Mouse (Mus musculus) MEL (cell line): Measurements from ENCODE around the gene Oard1. TPM values are rescaled to one million over a fixed set of nuclear protein-coding genes. Genes with fewer than 3 reads are reported as not detected.

Source experiments
- DNase-seq: peaks from one replicate; pipeline ENCODE4 v3.0.0; 2011; ENCODE audit warnings: low read depth, low spot score
- H3K27ac ChIP-seq: 2 replicates; pipeline ENCODE4 v1.5.1; 2012; ENCODE audit warnings: low read depth, mild to moderate bottlenecking, control low read depth, low read length, moderate library complexity; ENCODE audit not compliant: control insufficient read depth
- H3K27me3 ChIP-seq, 2 experiments: fragments of 150-350 bp in 1 of 2; sonication (generic) in 1 of 2; 2 replicates each; pipeline ENCODE4 v1.6.1; 2012; ENCODE audit warnings: low read length in 2 of 2, mild to moderate bottlenecking in 2 of 2, improper control_type of control experiment in 1 of 2, moderate library complexity in 1 of 2; ENCODE audit not compliant: insufficient read depth in 2 of 2, control insufficient read depth in 1 of 2
- H3K36me3 ChIP-seq, 2 experiments: 2 replicates each; pipeline ENCODE4 v1.6.1; 2012 to 2014; ENCODE audit warnings: low read length in 2 of 2, improper control_type of control experiment in 1 of 2, inconsistent platforms in 1 of 2, mild to moderate bottlenecking in 1 of 2; ENCODE audit not compliant: insufficient read depth in 2 of 2, control insufficient read depth in 1 of 2
- H3K4me1 ChIP-seq, 2 experiments: fragments of 150-350 bp in 1 of 2; sonication (generic) in 1 of 2; 2 replicates each; pipeline ENCODE4 v1.6.1; 2012; ENCODE audit warnings: low read length in 2 of 2, improper control_type of control experiment in 1 of 2, mild to moderate bottlenecking in 1 of 2; ENCODE audit not compliant: insufficient read depth in 2 of 2, control insufficient read depth in 1 of 2
- H3K4me3 ChIP-seq, 2 experiments: fragments of 150-350 bp in 1 of 2; sonication (generic) in 1 of 2; 2 replicates each; pipeline ENCODE4 v1.5.1; 2012; ENCODE audit warnings: low read depth in 2 of 2, low read length in 2 of 2, mild to moderate bottlenecking in 2 of 2, moderate library complexity in 2 of 2, control low read depth in 1 of 2, improper control_type of control experiment in 1 of 2; ENCODE audit not compliant: control insufficient read depth in 1 of 2, insufficient read depth in 1 of 2
- H3K79me2 ChIP-seq: 2 replicates; pipeline ENCODE4 v1.6.1; 2012; ENCODE audit warnings: mild to moderate bottlenecking, low read length, moderate library complexity; ENCODE audit not compliant: control insufficient read depth, poor library complexity, insufficient read depth
- H3K9ac ChIP-seq: 2 replicates; pipeline ENCODE4 v1.6.1; 2012; ENCODE audit warnings: low read depth, mild to moderate bottlenecking, control low read depth, low read length, moderate library complexity; ENCODE audit not compliant: control insufficient read depth, poor library complexity, severe bottlenecking
- H3K9me3 ChIP-seq: fragments of 150-350 bp; sonication (generic); replicated peaks from 2 replicates; pipeline ENCODE4 v1.6.1; 2012; ENCODE audit warnings: mild to moderate bottlenecking, low read length, improper control_type of control experiment, moderate library complexity; ENCODE audit not compliant: insufficient read depth
- BHLHE40 ChIP-seq: IDR thresholded peaks from 2 replicates; pipeline ENCODE4 v1.6.1; 2012; ENCODE audit warnings: low read depth, mild to moderate bottlenecking, inconsistent platforms, low read length, improper control_type of control experiment, borderline replicate concordance
- CHD2 ChIP-seq: IDR thresholded peaks from 2 replicates; pipeline ENCODE4 v1.6.1; 2011; ENCODE audit warnings: low read length, improper control_type of control experiment
- CTCF ChIP-seq, 3 experiments: IDR thresholded peaks in 2 of 3; conservative IDR thresholded peaks in 1 of 3; 2 replicates each; pipeline ENCODE4 v1.5.1; 2011 to 2012; ENCODE audit warnings: low read length in 3 of 3, low read depth in 2 of 3, mild to moderate bottlenecking in 2 of 3, improper control_type of control experiment in 1 of 3, inconsistent platforms in 1 of 3, mixed read lengths in 1 of 3, moderate library complexity in 1 of 3; ENCODE audit not compliant: control insufficient read depth in 1 of 3, insufficient read depth in 1 of 3, poor library complexity in 1 of 3, severe bottlenecking in 1 of 3
- E2F4 ChIP-seq: IDR thresholded peaks from 2 replicates; pipeline ENCODE4 v1.6.1; 2011; ENCODE audit warnings: low read depth, low read length, improper control_type of control experiment, borderline replicate concordance
- EP300 ChIP-seq, 2 experiments: IDR thresholded peaks; 2 replicates each; pipeline ENCODE4 v1.6.1; 2011; ENCODE audit warnings: improper control_type of control experiment in 2 of 2, low read length in 2 of 2, low read depth in 1 of 2, mild to moderate bottlenecking in 1 of 2
- ETS1 ChIP-seq: IDR thresholded peaks from 2 replicates; pipeline ENCODE4 v1.6.1; 2012; ENCODE audit warnings: low read depth, mild to moderate bottlenecking, inconsistent platforms, low read length, improper control_type of control experiment, moderate library complexity
- GATA1 ChIP-seq: IDR thresholded peaks from 2 replicates; pipeline ENCODE4 v1.6.1; 2011; ENCODE audit warnings: low read depth, low read length, improper control_type of control experiment
- JUND ChIP-seq: IDR thresholded peaks from 2 replicates; pipeline ENCODE4 v1.6.1; 2011; ENCODE audit warnings: low read depth, mild to moderate bottlenecking, improper control_type of control experiment, low read length
- KAT2A ChIP-seq: conservative IDR thresholded peaks from 2 replicates; pipeline ENCODE4 v1.6.1; 2012; ENCODE audit warnings: low read depth, low read length, improper control_type of control experiment, inconsistent platforms
- MAX ChIP-seq: IDR thresholded peaks from 2 replicates; pipeline ENCODE4 v1.6.1; 2011; ENCODE audit warnings: low read length, improper control_type of control experiment
- MAZ ChIP-seq: IDR thresholded peaks from 2 replicates; pipeline ENCODE4 v1.6.1; 2012; ENCODE audit warnings: low read depth, mild to moderate bottlenecking, inconsistent platforms, low read length, improper control_type of control experiment
- MEF2A ChIP-seq: IDR thresholded peaks from 2 replicates; pipeline ENCODE4 v1.6.1; 2014; ENCODE audit warnings: low read depth, mild to moderate bottlenecking, inconsistent platforms, low read length, improper control_type of control experiment; ENCODE audit not compliant: poor library complexity, insufficient replicate concordance, severe bottlenecking; ENCODE audit errors: extremely low read depth
- MYB ChIP-seq: IDR thresholded peaks from 2 replicates; pipeline ENCODE4 v1.6.1; 2011; ENCODE audit warnings: mild to moderate bottlenecking, low read depth, low read length, improper control_type of control experiment
- NELFE ChIP-seq: IDR thresholded peaks from 2 replicates; pipeline ENCODE4 v1.6.1; 2011; ENCODE audit warnings: low read depth, low read length, improper control_type of control experiment
- NRF1 ChIP-seq: IDR thresholded peaks from 2 replicates; pipeline ENCODE4 v1.6.1; 2014; ENCODE audit warnings: low read depth, mild to moderate bottlenecking, inconsistent platforms, low read length, improper control_type of control experiment, moderate library complexity; ENCODE audit not compliant: poor library complexity, insufficient read depth, severe bottlenecking
- POLR2A ChIP-seq, 2 experiments: IDR thresholded peaks; 2 replicates each; pipeline ENCODE4 v1.6.1; 2011 to 2012; ENCODE audit warnings: low read length in 2 of 2, mild to moderate bottlenecking in 2 of 2, control low read depth in 1 of 2, improper control_type of control experiment in 1 of 2, low read depth in 1 of 2, moderate library complexity in 1 of 2; ENCODE audit not compliant: control insufficient read depth in 1 of 2, insufficient read depth in 1 of 2, poor library complexity in 1 of 2
- POLR2AphosphoS2 ChIP-seq: IDR thresholded peaks from 2 replicates; pipeline ENCODE4 v1.6.1; 2011; ENCODE audit warnings: low read length, improper control_type of control experiment
- POLR2AphosphoS5 ChIP-seq: IDR thresholded peaks from 2 replicates; pipeline ENCODE4 v1.6.1; 2012; ENCODE audit warnings: low read depth, borderline replicate concordance, mild to moderate bottlenecking, inconsistent platforms, low read length, moderate library complexity, mixed read lengths
- RAD21 ChIP-seq: IDR thresholded peaks from 2 replicates; pipeline ENCODE4 v1.6.1; 2011; ENCODE audit warnings: mild to moderate bottlenecking, low read depth, low read length, improper control_type of control experiment
- RCOR1 ChIP-seq: IDR thresholded peaks from 2 replicates; pipeline ENCODE4 v1.6.1; 2012; ENCODE audit warnings: low read depth, mild to moderate bottlenecking, inconsistent platforms, low read length, improper control_type of control experiment
- SIN3A ChIP-seq: IDR thresholded peaks from 2 replicates; pipeline ENCODE4 v1.6.1; 2012; ENCODE audit warnings: low read length, improper control_type of control experiment, inconsistent platforms
- SMC3 ChIP-seq: IDR thresholded peaks from 2 replicates; pipeline ENCODE4 v1.6.1; 2011; ENCODE audit warnings: low read depth, low read length, improper control_type of control experiment
- UBTF ChIP-seq: IDR thresholded peaks from 2 replicates; pipeline ENCODE4 v1.6.1; 2012; ENCODE audit warnings: low read depth, mild to moderate bottlenecking, inconsistent platforms, low read length, improper control_type of control experiment, moderate library complexity, borderline replicate concordance; ENCODE audit not compliant: insufficient read depth
- USF1 ChIP-seq: IDR thresholded peaks from 2 replicates; pipeline ENCODE4 v1.6.1; 2014; ENCODE audit warnings: low read depth, mild to moderate bottlenecking, inconsistent platforms, low read length, improper control_type of control experiment, moderate library complexity
- USF2 ChIP-seq, 2 experiments: IDR thresholded peaks; 2 replicates each; pipeline ENCODE4 v1.6.1; 2011 to 2012; ENCODE audit warnings: improper control_type of control experiment in 2 of 2, low read length in 2 of 2, borderline replicate concordance in 1 of 2, inconsistent platforms in 1 of 2, low read depth in 1 of 2, mild to moderate bottlenecking in 1 of 2; ENCODE audit not compliant: insufficient read depth in 1 of 2
- ZC3H11A ChIP-seq: IDR thresholded peaks from 2 replicates; pipeline ENCODE4 v1.6.1; 2012; ENCODE audit warnings: low read depth, mild to moderate bottlenecking, inconsistent platforms, low read length, improper control_type of control experiment
- ZKSCAN1 ChIP-seq: IDR thresholded peaks from 2 replicates; pipeline ENCODE4 v1.6.1; 2012; ENCODE audit warnings: low read depth, mild to moderate bottlenecking, inconsistent platforms, low read length, improper control_type of control experiment, moderate library complexity
- ZMIZ1 ChIP-seq: IDR thresholded peaks from 2 replicates; pipeline ENCODE4 v1.6.1; 2012; ENCODE audit warnings: low read depth, mild to moderate bottlenecking, inconsistent platforms, low read length, improper control_type of control experiment, moderate library complexity
- ZNF384 ChIP-seq: IDR thresholded peaks from 2 replicates; pipeline ENCODE4 v1.6.1; 2012; ENCODE audit warnings: low read depth, mild to moderate bottlenecking, inconsistent platforms, low read length, improper control_type of control experiment
- polyA plus RNA-seq, 2 experiments: library from polyadenylated mRNA; stranded (reverse) in 1 of 2; unstranded in 1 of 2; fragments of >175 nt in 1 of 2; fragments of >200 nt in 1 of 2; gene quantifications; 2 replicates each; pipeline versions ENCODE4 v1.2.1 to v1.2.4; 2012; ENCODE audit warnings: low replicate concordance in 2 of 2, low read depth in 1 of 2; ENCODE audit not compliant: insufficient read length in 2 of 2, insufficient read depth in 1 of 2, missing spikeins in 1 of 2
- total RNA-seq: library from RNA; depleted of rRNA; stranded (reverse); fragments of 300-350 nt; gene quantifications from 2 replicates; pipeline ENCODE4 v1.2.3, GENCODE M21; 2012

Oard1 gene
- total and polyA plus RNA-seq, 3 experiments = 21.2 to 24.4 TPM; not detected in 1

DNA sequence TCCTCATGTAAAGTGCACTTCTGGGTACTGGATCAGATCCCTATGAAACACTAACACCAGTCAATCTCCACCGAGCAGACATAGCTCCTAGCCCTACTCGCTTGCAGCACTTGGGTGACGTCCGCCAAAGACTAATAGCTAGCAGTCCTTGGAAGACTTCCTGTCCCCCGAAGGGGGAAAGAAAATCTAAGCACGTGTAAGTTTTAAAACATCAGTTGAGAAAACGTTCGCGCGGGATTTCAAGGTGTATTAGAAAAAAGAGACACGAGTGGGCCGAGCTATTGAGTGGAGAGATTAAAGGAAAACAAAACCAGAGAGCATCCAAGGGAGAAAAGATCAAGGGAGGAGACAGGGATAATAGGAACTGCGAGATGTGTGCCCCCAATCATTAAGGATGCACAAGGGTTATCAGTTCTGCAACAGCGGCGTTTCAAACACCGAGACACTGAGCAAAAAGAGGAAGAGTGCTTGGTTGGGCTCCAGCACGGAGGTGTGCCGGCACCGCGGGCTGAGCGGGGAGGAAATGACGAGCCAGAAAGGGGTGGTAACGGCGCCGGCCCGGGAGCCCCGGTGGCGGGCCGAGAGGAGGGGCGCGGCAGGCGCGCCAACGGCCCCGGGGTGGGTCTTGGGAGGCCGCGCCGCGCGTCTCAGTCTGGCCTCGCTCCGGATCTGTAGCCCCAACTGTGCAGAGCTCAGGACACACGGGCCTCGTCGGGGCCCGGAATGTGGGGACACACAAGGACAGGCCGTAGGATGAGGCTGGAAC is 1.1 kb upstream of the Oard1 start (continued):
- TF ChIP-seq UBTF = no peak; the same call in 1 of the 2 replicates
- TF ChIP-seq CHD2 = no peak
- peak; percentile 38; the same call in 1 of the 2 replicates for TF ChIP-seq NELFE
- no peak for TF ChIP-seq ZKSCAN1
- TF ChIP-seq EP300 (IDR thresholded peaks at IDR 0.05; ENCODE audit: low read depth in 1 of 2, low read length in 2 of 2) = peak; percentile 47 to 80; a peak in 2 of 4 replicates
- TF ChIP-seq JUND = no peak
- TF ChIP-seq ZC3H11A = no peak
- 0 out of 2 replicates have a peak, but pooled peaks have one; percentile 49 for TF ChIP-seq RCOR1
- TF ChIP-seq MAZ = 0 out of 2 replicates have a peak, but pooled peaks have one; percentile 42
- no peak for TF ChIP-seq RAD21
- TF ChIP-seq POLR2AphosphoS2 = peak; percentile 68; the same call in 1 of the 2 replicates
- peak; percentile 35; the same call in 1 of the 2 replicates for TF ChIP-seq NRF1
- TF ChIP-seq GATA1 = peak; percentile 84
- peak; percentile 80 for TF ChIP-seq ETS1
- TF ChIP-seq USF2 (IDR thresholded peaks at IDR 0.05; ENCODE audit: borderline replicate concordance in 1 of 2, insufficient read depth in 1 of 2, low read depth in 1 of 2, low read length in 2 of 2) = no peak
- no peak for TF ChIP-seq BHLHE40
- TF ChIP-seq KAT2A = no peak; the same call in 1 of the 2 replicates
- TF ChIP-seq ZNF384 = no peak
- TF ChIP-seq ZMIZ1 = peak; percentile 71; the same call in 1 of the 2 replicates
- TF ChIP-seq POLR2AphosphoS5 = peak; percentile 22; the same call in 1 of the 2 replicates

DNA sequence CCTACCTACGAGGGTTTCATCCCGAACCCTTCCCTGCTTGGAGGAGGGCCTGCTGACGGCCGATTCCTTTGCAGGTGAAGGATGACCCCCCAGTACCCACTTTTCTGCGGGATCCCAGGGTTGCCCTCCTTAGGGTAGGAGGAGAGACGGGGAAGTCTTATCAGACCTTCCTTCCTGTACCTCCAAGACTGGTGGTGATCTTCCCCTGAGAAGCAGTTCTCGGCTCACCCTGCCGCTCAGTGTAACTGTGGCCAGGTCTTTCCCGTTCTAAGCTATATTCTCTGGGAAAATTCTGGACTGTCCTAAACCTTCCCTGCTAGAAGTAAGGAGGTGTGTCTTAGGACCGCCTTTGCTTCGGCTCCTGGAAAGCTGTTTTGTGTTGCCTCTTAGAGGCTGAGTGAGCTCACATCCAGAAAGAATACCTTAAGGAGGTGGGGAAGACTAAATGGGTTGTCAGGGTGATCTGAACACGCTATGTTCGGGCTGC is 528 bp downstream of the Oard1 start:
- Histone ChIP-seq H3K27ac (peak overlapping the region; percentile 100), H3K4me1 (peaks cover 3 to 19% of the 10 kb centered on the region in 2 experiments), H3K9me3 (no peaks in the 10 kb centered on the region), H3K9ac (peak overlapping the region; percentile 96), H3K79me2 (peaks cover 51% of the 10 kb centered on the region), H3K36me3 (peaks cover 0 to 36% of the 10 kb centered on the region in 2 experiments; a peak in 3 of 4 replicates), H3K27me3 (no peaks in the 10 kb centered on the region), H3K4me3 (peak overlapping the region; percentile 65 to 74)
- no peak for DNase-seq
- TF ChIP-seq KAT2A (no peak; the same call in 1 of the 2 replicates), EP300 (IDR thresholded peaks at IDR 0.05; ENCODE audit: low read depth in 1 of 2, low read length in 2 of 2) (peak in 1 of 2 experiments; percentile 41; a peak in 2 of 4 replicates), MEF2A (no peak), SMC3 (no peak), ETS1 (peak; percentile 55; the same call in 1 of the 2 replicates), USF2 (IDR thresholded peaks at IDR 0.05; ENCODE audit: borderline replicate concordance in 1 of 2, insufficient read depth in 1 of 2, low read depth in 1 of 2, low read length in 2 of 2) (no peak), CTCF (IDR thresholded peaks at IDR 0.05 in 2 of 3, conservative IDR thresholded peaks at IDR 0.05 in 1 of 3; ENCODE audit: control insufficient read depth in 1 of 3, insufficient read depth in 1 of 3, low read depth in 2 of 3, low read length in 3 of 3, poor library complexity in 1 of 3, severe bottlenecking in 1 of 3) (no peak), POLR2A (IDR thresholded peaks at IDR 0.05; ENCODE audit: control insufficient read depth in 1 of 2, insufficient read depth in 1 of 2, low read depth in 1 of 2, low read length in 2 of 2, poor library complexity in 1 of 2) (peak; percentile 66 to 85; a peak in 3 of 4 replicates), MAZ (no peak), MYB (no peak), RAD21 (no peak), NELFE (peak; percentile 79), POLR2AphosphoS2 (no peak), MAX (peak; percentile 35), SIN3A (peak; percentile 89), ZMIZ1 (peak; percentile 80; the same call in 1 of the 2 replicates), USF1 (no peak), E2F4 (peak; percentile 42; the same call in 1 of the 2 replicates), ZC3H11A (no peak), ZNF384 (no peak), JUND (no peak)
